Mouse (Mus musculus): Measurements from ENCODE around the gene Otulin.

DNA sequence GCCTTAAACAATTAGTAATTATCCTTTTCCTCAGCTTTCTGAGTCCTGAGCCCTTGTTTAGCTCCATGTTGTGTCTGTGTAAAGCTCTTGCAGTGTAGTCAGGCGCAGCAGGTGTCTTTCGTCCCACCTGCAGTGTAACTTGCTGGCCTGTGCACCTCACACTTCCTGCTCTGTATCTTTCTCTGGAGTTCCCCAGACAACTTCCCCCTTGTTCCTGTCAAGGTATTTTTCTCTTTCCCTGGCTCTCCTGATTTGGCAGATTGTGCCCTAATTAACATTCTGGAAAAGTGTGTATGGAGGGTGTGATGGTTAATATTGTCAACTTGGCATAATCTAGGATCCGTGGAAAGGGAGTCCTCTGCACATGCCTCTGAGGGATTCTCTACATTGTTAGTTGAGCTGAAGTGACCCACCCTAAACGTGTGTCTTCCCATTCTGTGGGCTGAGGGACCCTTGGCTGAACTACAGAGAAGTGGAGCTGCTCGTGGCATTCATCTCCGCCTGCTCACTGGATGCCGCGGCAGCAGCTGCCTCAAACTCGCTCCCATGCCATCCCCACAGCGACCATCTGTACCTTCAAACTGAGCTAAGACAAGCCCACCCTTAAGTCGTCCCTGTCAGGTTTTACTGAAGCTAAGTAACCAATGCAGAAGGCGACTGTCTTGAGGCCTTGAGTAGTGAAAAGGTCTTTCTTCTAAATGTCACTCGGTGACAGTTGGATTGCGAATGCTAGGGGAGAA, 42.2 kb downstream of the Otulin start:
- TF ChIP-seq CTCF (conservative IDR thresholded peaks at IDR 0.05; ENCODE audit: low read length) (no peak), NANOG (IDR thresholded peaks at IDR 0.05; ENCODE audit: borderline replicate concordance, low read length) (no peak)

Data from E14TG2a.4 (cell line).